ENCODE assay signal across 15 mouse cellular contexts in the genomic region with DNA sequence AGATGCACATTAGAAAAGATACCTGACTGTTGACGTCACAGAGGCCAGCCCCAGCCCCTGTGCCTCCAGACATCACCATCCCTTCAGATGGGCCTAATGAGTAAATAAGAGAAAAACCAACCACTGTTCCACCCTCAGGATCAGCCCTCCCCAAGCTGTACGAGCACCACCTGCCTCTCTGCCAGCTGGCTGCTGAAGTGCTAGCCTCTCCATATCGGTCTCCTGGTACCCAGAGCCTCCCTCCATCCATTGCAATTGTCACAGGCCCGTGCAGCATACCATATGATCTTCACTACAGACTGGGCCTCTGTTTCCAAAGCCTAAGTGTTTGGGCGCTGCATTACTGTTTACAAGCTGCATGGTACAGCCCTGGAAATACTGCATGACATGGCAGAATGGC.
"Had no signal": no experiment of that assay in that cellular context is flagged by ENCODE, and none has a peak within 500 bp of the region (broad histone marks: within the 10 kb centered on the region; RNA-seq: fewer than 3 reads in every experiment).

No protein-coding gene starts in this region.

- H3K4me2 ChIP-seq: limb, embryonic 15.5 days; liver, embryonic 12.5 days; lung, embryonic 14.5 days; midbrain, embryonic 11.5 days; midbrain, embryonic 15.5 days; neural tube, embryonic 13.5 days; stomach, embryonic 15.5 days had no signal

- H3K27ac ChIP-seq: kidney, postnatal 0 days; limb, embryonic 15.5 days; liver, embryonic 12.5 days; midbrain, embryonic 15.5 days; neural tube, embryonic 13.5 days; stomach, embryonic 15.5 days had no signal

- H3K36me3 ChIP-seq: limb, embryonic 15.5 days; liver, embryonic 12.5 days; midbrain, embryonic 15.5 days; neural tube, embryonic 13.5 days; stomach, embryonic 15.5 days had no signal

- ATAC-seq: liver, embryonic 12.5 days; midbrain, embryonic 15.5 days had no signal

- H3K4me1 ChIP-seq: liver, embryonic 12.5 days; megakaryocyte, embryonic 14.5 days; midbrain, embryonic 15.5 days; stomach, embryonic 15.5 days had no signal

- H3K9ac ChIP-seq: limb, embryonic 15.5 days; liver, embryonic 12.5 days; lung, embryonic 14.5 days; midbrain, embryonic 15.5 days; neural tube, embryonic 13.5 days; stomach, embryonic 15.5 days had no signal

- H3K27me3 ChIP-seq: limb, embryonic 15.5 days; liver, embryonic 12.5 days; megakaryocyte, embryonic 14.5 days; midbrain, embryonic 15.5 days; neural tube, embryonic 13.5 days; stomach, embryonic 15.5 days had no signal

- H3K4me3 ChIP-seq: limb, embryonic 15.5 days; liver, embryonic 12.5 days; megakaryocyte, embryonic 14.5 days; midbrain, embryonic 15.5 days; neural tube, embryonic 13.5 days; stomach, embryonic 15.5 days had no signal

- H3K9me3 ChIP-seq: limb, embryonic 15.5 days; midbrain, embryonic 15.5 days; neural tube, embryonic 13.5 days; stomach, embryonic 15.5 days had no signal

- DNase-seq: kidney, postnatal 36 days; lung, postnatal 10 days; lung, postnatal 4 days; right cerebral cortex, postnatal 14 days; thymus, adult 2 months; thymus, postnatal 25 days had no signal
